Mouse (Mus musculus): ENCODE results near the gene E130308A19Rik.

Gene E130308A19Rik

GRCm38 (mm10) chr4:59625998-59626910, at the start of gene E130308A19Rik:
E130308A19Rik (plus strand) TSS chr4:59626211.
- DNase-seq (ENCODE audit: low spot score), result peak; percentile 67

GRCm38 (mm10) chr4:59580495-59581281, 45.3 kb upstream of the E130308A19Rik start:
- peak; percentile 28 for DNase-seq (ENCODE audit: low spot score)

GRCm38 (mm10) chr4:59581314-59582185, 44.5 kb upstream of the E130308A19Rik start, which contains the start of gene Hsdl2:
Hsdl2 (plus strand) TSS chr4:59581563.
- DNase-seq (ENCODE audit: low spot score), result peak; percentile 98

GRCm38 (mm10) chr4:59582186-59582585, 43.8 kb upstream of the E130308A19Rik start:
- no peak for DNase-seq (ENCODE audit: low spot score)

GRCm38 (mm10) chr4:59585097-59585496, 40.9 kb upstream of the E130308A19Rik start:
- DNase-seq (ENCODE audit: low spot score), result no peak

- no peak for DNase-seq (ENCODE audit: low spot score)
Measured at GRCm38 (mm10) chr4:59587215-59587871, 38.7 kb upstream of the E130308A19Rik start.

- DNase-seq (ENCODE audit: low spot score), result no peak
Measured at GRCm38 (mm10) chr4:59587872-59588226, 38.2 kb upstream of the E130308A19Rik start.

GRCm38 (mm10) chr4:59594614-59595013, 31.4 kb upstream of the E130308A19Rik start:
- no peak for DNase-seq (ENCODE audit: low spot score)

- DNase-seq (ENCODE audit: low spot score), result no peak
Measured at GRCm38 (mm10) chr4:59596556-59596955, 29.5 kb upstream of the E130308A19Rik start.

GRCm38 (mm10) chr4:59602704-59603103, 23.3 kb upstream of the E130308A19Rik start:
- DNase-seq (ENCODE audit: low spot score), result no peak

- no peak for DNase-seq (ENCODE audit: low spot score)
Measured at GRCm38 (mm10) chr4:59604892-59605291, 21.1 kb upstream of the E130308A19Rik start.

- no peak for DNase-seq (ENCODE audit: low spot score)
Measured at GRCm38 (mm10) chr4:59605501-59605900, 20.5 kb upstream of the E130308A19Rik start.

GRCm38 (mm10) chr4:59610411-59610810, 15.6 kb upstream of the E130308A19Rik start:
- no peak for DNase-seq (ENCODE audit: low spot score)

- DNase-seq (ENCODE audit: low spot score), result no peak
Measured at GRCm38 (mm10) chr4:59614986-59615385, 11.0 kb upstream of the E130308A19Rik start.

- no peak for DNase-seq (ENCODE audit: low spot score)
Measured at GRCm38 (mm10) chr4:59619611-59620245, 6.3 kb upstream of the E130308A19Rik start.

- DNase-seq (ENCODE audit: low spot score), result no peak
Measured at GRCm38 (mm10) chr4:59625676-59625997, 374 bp upstream of the E130308A19Rik start.

- DNase-seq (ENCODE audit: low spot score), result no peak
Measured at GRCm38 (mm10) chr4:59628255-59628654, 2.2 kb downstream of the E130308A19Rik start.

- no peak for DNase-seq (ENCODE audit: low spot score)
Measured at GRCm38 (mm10) chr4:59629076-59629874, 3.3 kb downstream of the E130308A19Rik start.

GRCm38 (mm10) chr4:59630122-59630521, 4.1 kb downstream of the E130308A19Rik start:
- no peak for DNase-seq (ENCODE audit: low spot score)

- DNase-seq (ENCODE audit: low spot score), result no peak
Measured at GRCm38 (mm10) chr4:59634532-59634931, 8.5 kb downstream of the E130308A19Rik start.
